Mouse (Mus musculus) embryo, embryonic 9.5 days (tissue): ENCODE results near the gene Pde10a.

Experiments
- DNase-seq: peaks from one replicate; pipeline ENCODE4 v3.0.0-alpha.2; 2017; ENCODE audit errors: extremely low spot score

The Pde10a gene

GRCm38 (mm10) chr17:9035561-9036348, 510.6 kb downstream of the Pde10a start:
- no peak for DNase-seq
